Mouse (Mus musculus) spleen, adult 2 months (tissue): ENCODE data around the gene Klhdc8a.
"Not testable (repeated sequence)": the region's sequence is repeated elsewhere in the genome, so short reads cannot be mapped to it uniquely, and the experiment has no call there.

Source experiments
- CTCF ChIP-seq: fragments of 200-500 bp; IDR thresholded peaks from 2 replicates; pipeline ENCODE4 v1.5.1; 2011; ENCODE audit warnings: mild to moderate bottlenecking, inconsistent platforms; ENCODE audit not compliant: insufficient read depth, insufficient read length, insufficient replicate concordance; ENCODE audit errors: extremely low read depth
- POLR2A ChIP-seq: fragments of 200-500 bp; IDR thresholded peaks from 2 replicates; pipeline ENCODE4 v1.6.1; 2011; ENCODE audit warnings: low read depth, low read length, inconsistent platforms

GRCm38 (mm10) chr1:132280636-132281035 lies 17.8 kb upstream of the Klhdc8a start:
- not testable (repeated sequence) for TF ChIP-seq POLR2A, CTCF
